Mouse (Mus musculus): ENCODE results near the gene Gm4303. TPM values are rescaled to one million over a fixed set of nuclear protein-coding genes. Genes with fewer than 3 reads are reported as not detected.

Gene Gm4303
- polyA plus RNA-seq, 1 experiment from 2014 or later: not detected

Other genes starting within 250 kb of the Gm4303 start
- not detected in 2 replicates for gene Gm4301, start 10.3 kb upstream of the Gm4303 start, polyA plus RNA-seq (2014; fragmentation: Nextera tagmentation; extraction: Ambion mirVana)
- not detected in 2 replicates for gene Gm4302, start 5.1 kb upstream of the Gm4303 start, polyA plus RNA-seq (2014; fragmentation: Nextera tagmentation; extraction: Ambion mirVana)
- not detected in 2 replicates for gene Gm4305, start 5.1 kb downstream of the Gm4303 start, polyA plus RNA-seq (2014; fragmentation: Nextera tagmentation; extraction: Ambion mirVana)
- gene Gm4307, start 15.4 kb downstream of the Gm4303 start, polyA plus RNA-seq (2014; fragmentation: Nextera tagmentation; extraction: Ambion mirVana): not detected in 2 replicates
- gene Gm4312, start 36.6 kb downstream of the Gm4303 start, polyA plus RNA-seq (2014; fragmentation: Nextera tagmentation; extraction: Ambion mirVana): not detected in 2 replicates
- gene Tmtc3, start 141.4 kb downstream of the Gm4303 start, polyA plus RNA-seq (2014; fragmentation: Nextera tagmentation; extraction: Ambion mirVana): 6.6 and 9.7 TPM in 2 replicates
- gene Cep290, start 141.6 kb downstream of the Gm4303 start, polyA plus RNA-seq (2014; fragmentation: Nextera tagmentation; extraction: Ambion mirVana): 4.9 and 6.0 TPM in 2 replicates
- gene 4930430F08Rik, start 244.5 kb downstream of the Gm4303 start, polyA plus RNA-seq (2014; fragmentation: Nextera tagmentation; extraction: Ambion mirVana): 14.9 and 16.3 TPM in 2 replicates
- not detected in 2 replicates for gene 1700017N19Rik, start 244.5 kb downstream of the Gm4303 start, polyA plus RNA-seq (2014; fragmentation: Nextera tagmentation; extraction: Ambion mirVana)